Mouse (Mus musculus) forebrain, embryonic 13.5 days (tissue): ENCODE data around the gene Smarcc2. TPM values are rescaled to one million over a fixed set of nuclear protein-coding genes. Genes with fewer than 3 reads are reported as not detected.

Experiments used
- ATAC-seq: fragments of 200-750 bp; cut with Nextera tagmentation; 2 replicates; pipeline ENCODE4 v1.8.0; 2017
- H3K27ac ChIP-seq: fragments of 300-500 bp; sonication (generic); 2 replicates; pipeline ENCODE4 v1.5.1; 2015; ENCODE audit warnings: inconsistent platforms, mild to moderate bottlenecking, moderate library complexity
- H3K27me3 ChIP-seq: fragments of 300-500 bp; sonication (generic); 2 replicates; pipeline ENCODE4 v1.6.1; 2015; ENCODE audit warnings: mild to moderate bottlenecking, inconsistent platforms
- H3K36me3 ChIP-seq: fragments of 300-500 bp; sonication (generic); 2 replicates; pipeline ENCODE4 v1.6.1; 2015; ENCODE audit warnings: mild to moderate bottlenecking, inconsistent platforms; ENCODE audit not compliant: poor library complexity, severe bottlenecking
- H3K4me1 ChIP-seq: fragments of 300-500 bp; sonication (generic); 2 replicates; pipeline ENCODE4 v1.6.1; 2015; ENCODE audit warnings: inconsistent platforms
- H3K4me2 ChIP-seq: fragments of 300-500 bp; sonication (generic); 2 replicates; pipeline ENCODE4 v1.6.1; 2015; ENCODE audit warnings: inconsistent platforms, mild to moderate bottlenecking, moderate library complexity
- H3K4me3 ChIP-seq: fragments of 300-500 bp; sonication (generic); 2 replicates; pipeline ENCODE4 v1.5.1; 2015; ENCODE audit warnings: mild to moderate bottlenecking, inconsistent platforms
- H3K9ac ChIP-seq: fragments of 300-500 bp; sonication (generic); 2 replicates; pipeline ENCODE4 v1.6.1; 2015; ENCODE audit warnings: mild to moderate bottlenecking, inconsistent platforms
- H3K9me3 ChIP-seq: fragments of 300-500 bp; sonication (generic); replicated peaks from 2 replicates; pipeline ENCODE4 v1.6.1; 2016; ENCODE audit warnings: inconsistent platforms
- WGBS: fragments of 180-500 bp; shearing (Covaris S2); methylation state at CpG from one replicate; pipeline ENCODE4 v1.1.7; 2015; 5-methylcytosine and 5-hydroxymethylcytosine counted together
- polyA plus RNA-seq: library from polyadenylated mRNA; unstranded; fragments of >200 nt; fragmentation: Nextera tagmentation; extraction: Ambion mirVana; gene quantifications from 2 replicates; pipeline ENCODE4 v1.2.1, GENCODE M21; 2015

The Smarcc2 gene
- polyA plus RNA-seq, 1 experiment from 2014 or later = 166 TPM

DNA sequence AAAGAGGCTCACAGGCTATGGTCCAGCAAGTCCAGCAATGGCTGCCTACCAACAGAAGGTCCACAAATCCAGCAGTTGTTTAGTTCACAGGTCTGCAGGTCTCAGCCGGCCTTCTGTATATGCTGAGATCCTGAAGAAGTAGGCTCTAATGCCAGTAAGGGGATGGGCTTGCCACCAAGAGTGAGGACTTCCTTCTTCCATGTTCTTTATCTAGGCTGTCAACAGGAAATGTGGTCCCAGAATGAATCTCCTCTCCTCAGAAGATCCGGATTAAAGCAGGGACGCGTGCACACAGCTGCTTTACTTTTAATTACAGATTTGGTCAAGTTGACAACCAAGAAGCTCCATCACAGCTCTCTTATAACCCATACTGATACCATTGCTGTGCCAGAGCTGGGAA lies 13.6 kb upstream of the Smarcc2 start:
- no peak overlapping the region for H3K9ac ChIP-seq
- H3K9me3 ChIP-seq = no peaks in the 10 kb centered on the region
- H3K4me3 ChIP-seq = no peak overlapping the region
- no peaks in the 10 kb centered on the region for H3K4me1 ChIP-seq
- no peak overlapping the region for H3K4me2 ChIP-seq
- ATAC-seq = no peak
- WGBS = 86% methylated on average over 4 of the region's 4 CpGs
- peaks cover 21% of the 10 kb centered on the region for H3K36me3 ChIP-seq
- no peaks in the 10 kb centered on the region for H3K27me3 ChIP-seq
- H3K27ac ChIP-seq = no peak overlapping the region

- Histone ChIP-seq H3K27me3 (no peaks in the 10 kb centered on the region), H3K36me3 (no peaks in the 10 kb centered on the region), H3K4me3 (no peak overlapping the region), H3K9ac (no peak overlapping the region), H3K9me3 (no peaks in the 10 kb centered on the region), H3K4me2 (no peak overlapping the region), H3K27ac (no peak overlapping the region), H3K4me1 (peaks cover 3% of the 10 kb centered on the region; the same call in 1 of the 2 replicates)
- 84% methylated on average over 6 of the region's 6 CpGs for WGBS
- ATAC-seq = no peak
Observed at GRCm38 (mm10) chr10:128451014-128451413, 8.0 kb upstream of the Smarcc2 start.

- 83% methylated on average over 3 of the region's 3 CpGs for WGBS
- no peak overlapping the region for H3K9ac ChIP-seq
- H3K36me3 ChIP-seq = no peaks in the 10 kb centered on the region
- peaks cover 8% of the 10 kb centered on the region; the same call in 1 of the 2 replicates for H3K4me1 ChIP-seq
- no peaks in the 10 kb centered on the region for H3K27me3 ChIP-seq
- no peak overlapping the region for H3K4me3 ChIP-seq
- no peak overlapping the region for H3K27ac ChIP-seq
- H3K4me2 ChIP-seq = no peak overlapping the region
- ATAC-seq = no peak
- H3K9me3 ChIP-seq = no peaks in the 10 kb centered on the region
Observed at GRCm38 (mm10) chr10:128454471-128454870, 4.6 kb upstream of the Smarcc2 start.

- 3% methylated on average over 6 of the region's 6 CpGs for WGBS
- no peak overlapping the region; the same call in 1 of the 2 replicates for H3K4me3 ChIP-seq
Observed at GRCm38 (mm10) chr10:128455280-128455679, 3.8 kb upstream of the Smarcc2 start.

GRCm38 (mm10) chr10:128457676-128458075 lies 1.4 kb upstream of the Smarcc2 start:
- H3K4me1 ChIP-seq = peaks cover 22% of the 10 kb centered on the region
- no peak overlapping the region for H3K4me2 ChIP-seq
- peaks cover 16% of the 10 kb centered on the region for H3K36me3 ChIP-seq
- H3K4me3 ChIP-seq = 0 out of 2 replicates have a peak overlapping the region, but pooled peaks have one; percentile 98
- H3K9me3 ChIP-seq = no peaks in the 10 kb centered on the region
- H3K9ac ChIP-seq = no peak overlapping the region
- H3K27me3 ChIP-seq = no peaks in the 10 kb centered on the region
- WGBS = 88% methylated on average over 6 of the region's 6 CpGs
- H3K27ac ChIP-seq = no peak overlapping the region
- ATAC-seq = no peak

More at GRCm38 (mm10) chr10:128455280-128455679, 3.8 kb upstream of the Smarcc2 start:
- Histone ChIP-seq H3K4me1 (peaks cover 10% of the 10 kb centered on the region), H3K9me3 (no peaks in the 10 kb centered on the region), H3K9ac (no peak overlapping the region), H3K27me3 (no peaks in the 10 kb centered on the region), H3K4me2 (peak overlapping the region; percentile 37), H3K27ac (no peak overlapping the region), H3K36me3 (no peaks in the 10 kb centered on the region)
- ATAC-seq = peak; percentile 17; the same call in 1 of the 2 replicates

DNA sequence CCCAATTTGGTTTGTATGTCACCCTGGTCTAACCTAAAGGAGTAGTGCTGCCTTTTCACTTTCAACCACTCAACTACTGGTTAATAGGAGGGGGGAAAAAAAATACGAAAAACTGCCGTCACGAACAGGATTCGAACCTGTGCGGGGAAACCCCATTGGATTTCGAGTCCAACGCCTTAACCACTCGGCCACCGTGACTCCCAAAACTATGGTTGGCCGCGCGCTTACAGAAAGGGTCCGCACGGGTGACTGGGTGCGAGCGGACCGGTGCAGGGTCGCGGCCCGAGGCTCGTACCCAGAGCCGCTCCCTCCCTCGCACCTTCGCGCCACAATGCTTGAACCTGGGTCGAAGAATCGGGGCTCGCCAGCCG lies 715 bp upstream of the Smarcc2 start:
- under 1% methylated on average over 29 of the region's 29 CpGs for WGBS
- Histone ChIP-seq H3K27ac (peak overlapping the region; percentile 97), H3K9me3 (no peaks in the 10 kb centered on the region), H3K4me2 (peak overlapping the region; percentile 94), H3K4me1 (peaks cover 22% of the 10 kb centered on the region), H3K36me3 (peaks cover 23% of the 10 kb centered on the region), H3K9ac (peak overlapping the region; percentile 99), H3K4me3 (peak overlapping the region; percentile 98), H3K27me3 (no peaks in the 10 kb centered on the region)
- peak; percentile 72 for ATAC-seq

- peak; percentile 62 for ATAC-seq
- Histone ChIP-seq H3K4me1 (peaks cover 22% of the 10 kb centered on the region), H3K4me2 (peak overlapping the region; percentile 94), H3K9ac (peak overlapping the region; percentile 99), H3K27me3 (no peaks in the 10 kb centered on the region), H3K4me3 (peak overlapping the region; percentile 98), H3K36me3 (peaks cover 36% of the 10 kb centered on the region), H3K9me3 (no peaks in the 10 kb centered on the region), H3K27ac (peak overlapping the region; percentile 97)
- 2% methylated on average over 28 of the region's 67 CpGs for WGBS
Observed at GRCm38 (mm10) chr10:128459409-128460269, 591 bp downstream of the Smarcc2 start.

DNA sequence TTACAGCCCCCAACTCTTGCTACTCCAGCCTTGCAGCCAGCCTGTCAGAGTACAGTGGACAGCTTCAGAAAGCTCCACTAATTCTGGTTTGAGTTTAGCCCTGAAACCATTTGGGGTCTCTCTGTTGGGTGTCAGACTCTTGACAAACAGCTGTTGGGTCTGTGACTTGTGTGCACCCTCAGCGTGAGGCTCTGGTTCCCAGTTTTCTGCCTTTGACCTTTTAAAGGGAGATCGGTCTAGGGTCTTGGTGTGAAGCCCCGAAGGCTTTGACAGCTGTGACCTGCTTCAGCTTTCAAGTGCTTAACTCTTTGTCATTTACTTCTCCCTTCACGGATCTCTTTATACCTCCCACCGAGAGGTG lies 1.2 kb downstream of the Smarcc2 start:
- peak overlapping the region; percentile 99 for H3K9ac ChIP-seq
- H3K27me3 ChIP-seq = no peaks in the 10 kb centered on the region
- H3K36me3 ChIP-seq = peaks cover 42% of the 10 kb centered on the region
- peak overlapping the region; percentile 98 for H3K4me3 ChIP-seq
- WGBS = 3% methylated on average over 5 of the region's 5 CpGs
- H3K9me3 ChIP-seq = no peaks in the 10 kb centered on the region
- no peak for ATAC-seq
- peaks cover 19% of the 10 kb centered on the region for H3K4me1 ChIP-seq
- peak overlapping the region; percentile 97 for H3K27ac ChIP-seq
- peak overlapping the region; percentile 94 for H3K4me2 ChIP-seq

GRCm38 (mm10) chr10:128474366-128474765 lies 15.3 kb downstream of the Smarcc2 start:
- WGBS = 82% methylated on average over 12 of the region's 12 CpGs
- Histone ChIP-seq H3K4me1 (no peaks in the 10 kb centered on the region), H3K9me3 (no peaks in the 10 kb centered on the region), H3K9ac (no peak overlapping the region), H3K27me3 (no peaks in the 10 kb centered on the region), H3K36me3 (peaks cover 96% of the 10 kb centered on the region), H3K4me2 (no peak overlapping the region), H3K27ac (no peak overlapping the region), H3K4me3 (no peak overlapping the region)
- ATAC-seq = no peak

DNA sequence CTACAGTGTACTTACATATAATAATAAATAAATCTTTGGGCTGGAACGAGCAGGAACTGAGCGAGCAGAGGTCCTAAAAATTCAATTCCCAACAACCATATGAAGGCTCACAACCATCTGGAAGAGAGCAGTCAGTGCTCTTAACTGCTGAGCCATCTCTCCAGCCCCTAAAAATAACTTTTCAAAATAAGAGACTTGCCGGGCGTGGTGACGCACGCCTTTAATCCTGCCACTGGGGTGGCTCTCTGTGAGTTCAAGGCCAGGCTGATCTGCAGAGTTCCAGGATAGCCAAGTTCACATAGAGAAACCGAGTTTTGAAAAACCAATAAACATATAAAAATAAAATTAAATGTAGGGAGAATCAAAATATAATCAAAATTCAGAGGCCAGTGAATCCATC lies 27.3 kb downstream of the Smarcc2 start:
- no peaks in the 10 kb centered on the region for H3K9me3 ChIP-seq
- H3K27ac ChIP-seq = no peak overlapping the region
- H3K4me1 ChIP-seq = peaks cover 4% of the 10 kb centered on the region
- H3K4me2 ChIP-seq = no peak overlapping the region
- H3K9ac ChIP-seq = no peak overlapping the region
- peaks cover 98% of the 10 kb centered on the region for H3K36me3 ChIP-seq
- no peak for ATAC-seq
- no peaks in the 10 kb centered on the region for H3K27me3 ChIP-seq
- 95% methylated on average over 7 of the region's 7 CpGs for WGBS
- H3K4me3 ChIP-seq = no peak overlapping the region

DNA sequence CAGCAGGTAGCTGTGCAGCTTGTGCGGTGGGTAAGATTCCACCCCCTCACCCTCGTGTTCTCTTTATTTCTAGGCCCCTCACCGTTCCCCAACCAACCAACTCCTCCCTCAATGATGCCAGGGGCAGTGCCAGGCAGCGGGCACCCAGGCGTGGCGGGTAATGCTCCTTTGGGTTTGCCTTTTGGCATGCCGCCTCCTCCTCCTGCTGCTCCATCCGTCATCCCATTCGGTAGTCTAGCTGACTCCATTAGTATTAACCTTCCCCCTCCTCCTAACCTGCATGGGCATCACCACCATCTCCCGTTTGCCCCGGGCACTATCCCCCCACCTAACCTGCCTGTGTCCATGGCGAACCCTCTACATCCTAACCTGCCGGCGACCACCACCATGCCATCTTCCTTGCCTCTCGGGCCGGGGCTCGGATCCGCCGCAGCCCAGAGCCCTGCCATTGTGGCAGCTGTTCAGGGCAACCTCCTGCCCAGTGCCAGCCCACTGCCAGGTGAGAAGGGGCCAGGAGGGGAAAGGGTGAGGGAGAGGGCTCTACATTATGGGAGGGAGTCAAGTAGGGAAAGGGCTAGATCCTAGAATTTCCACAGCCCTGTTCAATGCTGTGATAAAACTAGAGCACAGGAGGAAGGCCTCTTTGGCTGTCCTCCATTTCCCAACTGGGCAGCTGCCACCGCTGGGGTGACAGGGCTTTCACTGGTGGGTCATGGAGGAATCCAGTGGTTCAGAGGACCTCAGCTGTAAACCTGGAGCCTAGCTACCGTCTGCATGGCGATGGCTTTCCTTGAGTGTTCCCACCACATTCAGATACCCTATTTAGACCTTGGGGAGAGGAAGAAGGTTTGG lies 29.0 kb downstream of the Smarcc2 start:
- Histone ChIP-seq H3K9me3 (no peaks in the 10 kb centered on the region), H3K9ac (0 out of 2 replicates have a peak overlapping the region, but pooled peaks have one; percentile 16), H3K27me3 (no peaks in the 10 kb centered on the region), H3K27ac (no peak overlapping the region; the same call in 1 of the 2 replicates), H3K4me3 (no peak overlapping the region), H3K4me1 (peaks cover 19% of the 10 kb centered on the region), H3K4me2 (no peak overlapping the region), H3K36me3 (peaks cover 88% of the 10 kb centered on the region)
- WGBS = 95% methylated on average over 22 of the region's 22 CpGs
- ATAC-seq = no peak

- peaks cover 81% of the 10 kb centered on the region for H3K36me3 ChIP-seq
- no peak for ATAC-seq
- H3K4me3 ChIP-seq = no peak overlapping the region
- H3K9ac ChIP-seq = no peak overlapping the region
- no peaks in the 10 kb centered on the region for H3K27me3 ChIP-seq
- H3K4me1 ChIP-seq = peaks cover 19% of the 10 kb centered on the region
- H3K27ac ChIP-seq = no peak overlapping the region
- WGBS = 88% methylated on average over 4 of the region's 4 CpGs
- H3K9me3 ChIP-seq = no peaks in the 10 kb centered on the region
- H3K4me2 ChIP-seq = no peak overlapping the region
Observed at GRCm38 (mm10) chr10:128488776-128489175, 29.7 kb downstream of the Smarcc2 start.
